Mouse (Mus musculus) effector memory CD4-positive, alpha-beta T cell, adult 5 months (primary cell): ENCODE measurements around the gene Olfr812. TPM values are rescaled to one million over a fixed set of nuclear protein-coding genes. Genes with fewer than 3 reads are reported as not detected.

ENCODE experiments used
- polyA plus RNA-seq: library from polyadenylated mRNA; unstranded; fragments of 100-300 nt; shearing (Covaris generic); gene quantifications from one replicate; pipeline ENCODE4 v1.2.1, GENCODE M21; 2017

Gene Olfr812
- not detected for polyA plus RNA-seq

DNA sequence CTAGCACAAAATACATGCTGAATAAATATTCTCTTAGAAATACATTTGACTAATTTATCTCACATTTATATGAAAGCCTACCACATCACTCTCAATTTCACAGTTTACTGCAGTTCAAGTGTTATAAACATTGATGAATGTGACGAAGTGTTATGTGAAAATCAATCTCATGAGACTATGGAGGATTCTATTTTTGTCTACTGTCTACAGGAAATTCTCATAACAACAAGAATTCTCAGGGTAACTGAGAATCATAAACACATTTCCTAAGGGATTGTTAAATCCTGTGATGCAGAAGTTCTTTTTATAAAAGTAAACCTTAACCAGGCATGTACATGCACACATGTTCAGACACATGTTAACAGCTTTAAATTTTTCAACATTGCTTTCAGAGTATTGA, at the start of gene Olfr812:
Gene Olfr812, minus strand, starts transcription at position 101 of the 400 bp plus-strand sequence.

DNA sequence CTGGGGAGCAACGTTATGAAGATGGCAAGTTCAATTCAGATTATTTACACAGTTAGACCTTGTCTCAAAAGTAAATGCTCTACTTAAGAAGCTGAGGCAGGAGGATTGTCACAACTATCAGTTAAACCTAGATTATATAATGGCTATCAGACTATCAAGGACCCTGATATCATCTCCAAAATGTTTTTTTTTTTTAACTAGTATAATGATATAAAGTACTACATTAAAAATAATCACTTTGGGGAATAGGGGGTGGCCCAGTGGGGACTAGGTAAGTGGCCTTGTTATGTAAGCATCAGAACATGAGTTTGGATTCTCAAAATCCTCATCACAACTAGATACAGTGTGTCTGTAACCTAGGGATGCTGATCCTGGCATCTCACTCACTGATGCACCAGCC, 33.9 kb upstream of the Olfr812 start, which contains the start of gene Olfr814:
Gene Olfr814, minus strand, starts transcription at position 101 of the 400 bp plus-strand sequence.

DNA sequence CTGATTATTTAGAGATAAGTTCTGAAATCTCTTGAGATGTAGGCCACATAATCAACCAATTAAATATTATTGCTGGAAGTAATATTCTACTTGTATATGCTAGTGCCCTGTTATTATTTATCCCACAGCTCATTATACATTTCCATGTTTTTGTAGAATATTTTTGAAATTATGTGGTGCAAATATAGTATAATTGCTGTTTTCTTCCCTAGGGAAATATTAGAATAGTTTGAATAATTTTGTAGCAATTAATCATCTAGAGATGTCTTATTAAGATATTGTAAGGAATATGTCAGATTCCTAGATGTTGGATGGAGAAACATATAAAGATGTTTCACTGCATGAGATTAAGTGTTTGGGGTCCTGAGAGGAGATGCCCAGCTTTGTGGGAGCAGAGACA, 9.2 kb upstream of the Olfr812 start, which contains the start of gene Olfr813:
Gene Olfr813, plus strand, starts transcription at position 301 of the 400 bp plus-strand sequence.

DNA sequence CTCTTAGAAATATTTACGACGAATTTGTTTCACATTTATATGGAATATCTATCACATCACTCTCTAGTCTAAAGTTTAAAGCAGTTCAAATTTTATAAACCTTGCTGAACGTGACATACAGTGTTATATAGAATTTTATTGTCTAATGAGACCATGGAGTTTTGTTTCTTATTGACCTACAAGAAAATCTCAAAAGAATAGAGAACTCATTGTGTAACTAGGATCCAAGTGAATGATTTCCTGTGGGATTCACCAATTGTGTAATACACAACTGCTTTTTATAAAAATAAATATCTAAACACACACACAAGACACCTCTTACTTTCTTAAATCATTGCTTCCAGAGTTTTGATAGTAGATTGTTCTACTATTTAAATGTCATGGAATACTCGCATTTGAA, 41.6 kb downstream of the Olfr812 start, which contains the start of gene Olfr811:
Gene Olfr811, minus strand, starts transcription at position 101 of the 400 bp plus-strand sequence.

DNA sequence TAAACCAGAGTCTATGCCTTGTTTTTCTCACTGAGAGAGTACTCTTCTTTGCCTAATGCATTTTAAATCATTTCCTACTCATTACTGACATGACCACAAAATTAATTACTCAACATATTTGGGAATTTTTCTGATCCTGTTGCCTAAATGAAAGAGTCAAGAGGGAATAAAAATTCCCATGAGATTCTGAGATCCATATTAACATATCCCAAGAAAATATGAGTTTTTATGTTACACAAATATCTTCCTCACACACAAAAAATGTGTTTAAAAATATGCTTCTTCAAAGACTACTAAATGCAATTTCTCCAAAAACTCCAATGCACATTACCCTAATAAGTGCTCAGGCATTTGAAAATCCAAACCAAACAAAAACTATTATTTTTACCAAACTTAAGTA, 51.1 kb downstream of the Olfr812 start, which contains the start of gene Olfr810:
Gene Olfr810, minus strand, starts transcription at position 101 of the 400 bp plus-strand sequence.

Other genes starting within 250 kb of the Olfr812 start
- gene Olfr796, start 233.5 kb downstream of the Olfr812 start, polyA plus RNA-seq = not detected
- 0.14 TPM for gene Olfr798, start 218.2 kb downstream of the Olfr812 start, polyA plus RNA-seq
- gene Olfr799, start 208.6 kb downstream of the Olfr812 start, polyA plus RNA-seq = not detected
- gene Olfr800, start 188.4 kb downstream of the Olfr812 start, polyA plus RNA-seq = not detected
- not detected for gene Olfr801, start 172.2 kb downstream of the Olfr812 start, polyA plus RNA-seq
- not detected for gene Olfr802, start 157.9 kb downstream of the Olfr812 start, polyA plus RNA-seq
- gene Olfr803, start 151.8 kb downstream of the Olfr812 start, polyA plus RNA-seq = not detected
- not detected for gene Olfr804, start 142.9 kb downstream of the Olfr812 start, polyA plus RNA-seq
- not detected for gene Olfr805, start 116.7 kb downstream of the Olfr812 start, polyA plus RNA-seq
- 0.16 TPM for gene Olfr806, start 104.2 kb downstream of the Olfr812 start, polyA plus RNA-seq
- not detected for gene Olfr807, start 88.3 kb downstream of the Olfr812 start, polyA plus RNA-seq
- not detected for gene Olfr808, start 80.6 kb downstream of the Olfr812 start, polyA plus RNA-seq
- not detected for gene Olfr809, start 71.5 kb downstream of the Olfr812 start, polyA plus RNA-seq
- not detected for gene Olfr810, start 51.2 kb downstream of the Olfr812 start, polyA plus RNA-seq
- gene Olfr811, start 41.7 kb downstream of the Olfr812 start, polyA plus RNA-seq = not detected
- gene Olfr813, start 9.3 kb upstream of the Olfr812 start, polyA plus RNA-seq = not detected
- 0.16 TPM for gene Olfr814, start 33.8 kb upstream of the Olfr812 start, polyA plus RNA-seq
- gene Olfr815, start 59.8 kb upstream of the Olfr812 start, polyA plus RNA-seq = not detected
- gene Olfr816, start 69.5 kb upstream of the Olfr812 start, polyA plus RNA-seq = 0.66 TPM
- gene Olfr818, start 103.0 kb upstream of the Olfr812 start, polyA plus RNA-seq = not detected
- gene Olfr819, start 121.2 kb upstream of the Olfr812 start, polyA plus RNA-seq = not detected
- not detected for gene Olfr247, start 130.0 kb upstream of the Olfr812 start, polyA plus RNA-seq
- gene Gm10310, start 139.0 kb upstream of the Olfr812 start, polyA plus RNA-seq = 0.31 TPM
- not detected for gene Olfr820, start 166.5 kb upstream of the Olfr812 start, polyA plus RNA-seq
- gene Olfr821, start 184.3 kb upstream of the Olfr812 start, polyA plus RNA-seq = not detected
- gene Olfr822, start 225.1 kb upstream of the Olfr812 start, polyA plus RNA-seq = 0.19 TPM